Mouse (Mus musculus) forebrain, embryonic 16.5 days (tissue): ENCODE data around the gene Olfr221. TPM values are rescaled to one million over a fixed set of nuclear protein-coding genes. Genes with fewer than 3 reads are reported as not detected.

Experiments
- ATAC-seq: fragments of 200-750 bp; cut with Nextera tagmentation; 2 replicates; pipeline ENCODE4 v1.8.0; 2017; ENCODE audit warnings: mild to moderate bottlenecking, moderate library complexity
- H3K27ac ChIP-seq: fragments of 300-500 bp; sonication (generic); 2 replicates; pipeline ENCODE4 v1.5.1; 2014; ENCODE audit warnings: low read length, control low read depth
- H3K27me3 ChIP-seq: fragments of 300-500 bp; sonication (generic); replicated peaks from 2 replicates; pipeline ENCODE4 v1.6.1; 2014; ENCODE audit warnings: low read length; ENCODE audit not compliant: control insufficient read depth, insufficient read depth
- H3K36me3 ChIP-seq: fragments of 300-500 bp; sonication (generic); 2 replicates; pipeline ENCODE4 v1.6.1; 2014; ENCODE audit not compliant: control insufficient read depth, insufficient read depth
- H3K4me1 ChIP-seq: fragments of 300-500 bp; sonication (generic); replicated peaks from 2 replicates; pipeline ENCODE4 v1.6.1; 2014; ENCODE audit warnings: low read length; ENCODE audit not compliant: control insufficient read depth, insufficient read depth
- H3K4me2 ChIP-seq: fragments of 300-500 bp; sonication (generic); 2 replicates; pipeline ENCODE4 v1.6.1; 2014; ENCODE audit warnings: mild to moderate bottlenecking, low read length, control low read depth
- H3K4me3 ChIP-seq: fragments of 300-500 bp; sonication (generic); replicated peaks from 2 replicates; pipeline ENCODE4 v1.5.1; 2014; ENCODE audit warnings: mild to moderate bottlenecking, low read length, control low read depth
- H3K9ac ChIP-seq: fragments of 300-500 bp; sonication (generic); replicated peaks from 2 replicates; pipeline ENCODE4 v1.6.1; 2014; ENCODE audit warnings: low read depth, low read length, control low read depth
- H3K9me3 ChIP-seq: fragments of 300-500 bp; sonication (generic); 2 replicates; pipeline ENCODE4 v1.6.1; 2016; ENCODE audit warnings: low read length; ENCODE audit not compliant: control insufficient read depth
- WGBS: fragments of 180-500 bp; shearing (Covaris S2); extraction: QIAGEN DNeasy Blood & Tissue Kit; methylation state at CpG from one replicate; pipeline ENCODE4 v1.1.7; 2014; 5-methylcytosine and 5-hydroxymethylcytosine counted together
- polyA plus RNA-seq: library from polyadenylated mRNA; unstranded; fragments of >200 nt; fragmentation: Nextera tagmentation; extraction: Ambion mirVana; gene quantifications from 2 replicates; pipeline ENCODE4 v1.2.1, GENCODE M21; 2015

Olfr221 gene
- polyA plus RNA-seq, 1 experiment from 2014 or later, result not detected

GRCm38 (mm10) chr14:52044901-52045678 is 2.8 kb upstream of the Olfr221 start:
- H3K4me3 ChIP-seq, result no peak overlapping the region
- H3K27me3 ChIP-seq, result no peaks in the 10 kb centered on the region
- H3K4me2 ChIP-seq, result no peak overlapping the region
- no peaks in the 10 kb centered on the region for H3K9me3 ChIP-seq
- peaks cover 9% of the 10 kb centered on the region for H3K4me1 ChIP-seq
- H3K27ac ChIP-seq, result no peak overlapping the region
- WGBS, result 11% methylated on average over 8 of the region's 8 CpGs
- no peak overlapping the region for H3K9ac ChIP-seq
- ATAC-seq, result peak; percentile 55
- no peaks in the 10 kb centered on the region for H3K36me3 ChIP-seq

- Histone ChIP-seq H3K36me3 (no peaks in the 10 kb centered on the region), H3K9me3 (no peaks in the 10 kb centered on the region), H3K27me3 (no peaks in the 10 kb centered on the region), H3K4me1 (peaks cover 9% of the 10 kb centered on the region), H3K9ac (no peak overlapping the region), H3K4me2 (no peak overlapping the region), H3K27ac (no peak overlapping the region), H3K4me3 (no peak overlapping the region)
- WGBS, result 52% methylated on average over 6 of the region's 6 CpGs
- no peak for ATAC-seq
Measured at GRCm38 (mm10) chr14:52043446-52043845, 1.2 kb upstream of the Olfr221 start.

- 91% methylated on average over 5 of the region's 5 CpGs for WGBS
- no peaks in the 10 kb centered on the region for H3K27me3 ChIP-seq
- no peak overlapping the region for H3K4me2 ChIP-seq
- ATAC-seq, result no peak
- no peak overlapping the region for H3K9ac ChIP-seq
- H3K9me3 ChIP-seq, result no peaks in the 10 kb centered on the region
- no peaks in the 10 kb centered on the region for H3K4me1 ChIP-seq
- no peak overlapping the region for H3K27ac ChIP-seq
- H3K36me3 ChIP-seq, result no peaks in the 10 kb centered on the region
- no peak overlapping the region for H3K4me3 ChIP-seq
Measured at GRCm38 (mm10) chr14:52039332-52039731, 2.9 kb downstream of the Olfr221 start.

GRCm38 (mm10) chr14:52035926-52036325 is 6.3 kb downstream of the Olfr221 start:
- Histone ChIP-seq H3K27me3 (no peaks in the 10 kb centered on the region), H3K4me3 (no peak overlapping the region), H3K4me1 (no peaks in the 10 kb centered on the region), H3K9ac (no peak overlapping the region), H3K9me3 (no peaks in the 10 kb centered on the region), H3K27ac (no peak overlapping the region), H3K4me2 (no peak overlapping the region), H3K36me3 (no peaks in the 10 kb centered on the region)
- 94% methylated on average over 6 of the region's 6 CpGs for WGBS
- no peak for ATAC-seq

- H3K27ac ChIP-seq, result no peak overlapping the region
- H3K9ac ChIP-seq, result no peak overlapping the region
- no peaks in the 10 kb centered on the region for H3K36me3 ChIP-seq
- H3K4me3 ChIP-seq, result no peak overlapping the region
- WGBS, result 72% methylated on average over 4 of the region's 4 CpGs
- no peaks in the 10 kb centered on the region for H3K9me3 ChIP-seq
- 0 out of 2 replicates have a peak, but pooled peaks have one; percentile 27 for ATAC-seq
- no peak overlapping the region for H3K4me2 ChIP-seq
- no peaks in the 10 kb centered on the region for H3K27me3 ChIP-seq
- peaks cover 12% of the 10 kb centered on the region for H3K4me1 ChIP-seq
Measured at GRCm38 (mm10) chr14:52026342-52026741, 15.9 kb downstream of the Olfr221 start.

DNA sequence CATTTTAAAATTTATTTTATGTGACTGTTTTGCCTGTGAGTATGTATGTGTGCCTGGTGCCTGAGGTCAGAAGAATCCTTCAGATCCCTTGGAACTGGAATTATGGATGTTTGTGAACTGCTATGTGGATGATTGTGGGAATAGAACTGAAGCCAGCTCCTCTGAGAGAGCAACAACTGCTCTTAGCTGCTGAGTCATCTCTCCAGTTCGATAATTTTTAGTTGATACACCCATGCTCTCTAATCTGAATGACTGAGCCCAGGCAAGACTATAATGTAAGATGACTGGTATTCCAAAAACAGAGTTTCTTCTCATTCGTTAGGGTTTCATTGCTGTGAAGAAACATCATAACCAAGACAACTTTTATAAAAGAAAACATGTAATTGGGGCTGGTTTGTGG is 18.1 kb downstream of the Olfr221 start:
- 84% methylated on average over 2 of the region's 2 CpGs for WGBS
- Histone ChIP-seq H3K27ac (no peak overlapping the region), H3K9me3 (no peaks in the 10 kb centered on the region)

GRCm38 (mm10) chr14:52022709-52023459 is 19.4 kb downstream of the Olfr221 start:
- Histone ChIP-seq H3K9ac (peak overlapping the region; percentile 26), H3K4me1 (peaks cover 20% of the 10 kb centered on the region), H3K9me3 (no peaks in the 10 kb centered on the region), H3K4me2 (peak overlapping the region; percentile 55), H3K27me3 (no peaks in the 10 kb centered on the region), H3K27ac (peak overlapping the region; percentile 42; the same call in 1 of the 2 replicates), H3K4me3 (peak overlapping the region; percentile 21; the same call in 1 of the 2 replicates), H3K36me3 (no peaks in the 10 kb centered on the region)
- WGBS, result 3% methylated on average over 23 of the region's 23 CpGs
- ATAC-seq, result no peak

More for the DNA sequence above, 18.1 kb downstream of the Olfr221 start:
- Histone ChIP-seq H3K4me2 (no peak overlapping the region), H3K27me3 (no peaks in the 10 kb centered on the region), H3K36me3 (no peaks in the 10 kb centered on the region), H3K4me3 (no peak overlapping the region), H3K9ac (no peak overlapping the region), H3K4me1 (peaks cover 13% of the 10 kb centered on the region)
- no peak for ATAC-seq

DNA sequence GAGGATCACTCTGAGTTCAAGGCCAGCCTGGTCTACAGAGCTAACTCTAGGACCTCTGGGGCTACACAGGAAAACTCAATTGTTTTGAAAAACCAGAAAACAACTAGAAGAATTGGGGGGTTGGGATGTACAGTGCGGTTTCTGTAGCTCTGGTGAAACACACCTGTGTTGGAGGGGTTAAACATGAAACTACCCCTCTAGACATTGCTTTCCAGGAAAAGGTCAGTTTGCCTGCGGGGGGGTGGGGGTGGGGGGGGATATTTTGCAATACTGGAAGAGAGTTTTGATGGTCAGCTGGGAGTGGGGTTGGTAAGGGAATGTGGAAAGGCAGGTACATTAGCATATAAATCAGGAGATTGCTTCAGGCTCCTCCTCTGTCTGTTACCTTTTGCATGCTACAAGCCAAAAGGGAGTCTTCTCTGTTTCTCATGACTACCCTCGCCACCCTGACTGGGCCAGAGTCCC is 20.0 kb downstream of the Olfr221 start:
- H3K27me3 ChIP-seq, result no peaks in the 10 kb centered on the region
- H3K36me3 ChIP-seq, result no peaks in the 10 kb centered on the region
- no peak for ATAC-seq
- no peak overlapping the region for H3K27ac ChIP-seq
- no peaks in the 10 kb centered on the region for H3K9me3 ChIP-seq
- no peak overlapping the region for H3K4me3 ChIP-seq
- WGBS, result 67% methylated on average over 3 of the region's 3 CpGs
- peaks cover 20% of the 10 kb centered on the region for H3K4me1 ChIP-seq
- no peak overlapping the region; the same call in 1 of the 2 replicates for H3K4me2 ChIP-seq
- H3K9ac ChIP-seq, result no peak overlapping the region

DNA sequence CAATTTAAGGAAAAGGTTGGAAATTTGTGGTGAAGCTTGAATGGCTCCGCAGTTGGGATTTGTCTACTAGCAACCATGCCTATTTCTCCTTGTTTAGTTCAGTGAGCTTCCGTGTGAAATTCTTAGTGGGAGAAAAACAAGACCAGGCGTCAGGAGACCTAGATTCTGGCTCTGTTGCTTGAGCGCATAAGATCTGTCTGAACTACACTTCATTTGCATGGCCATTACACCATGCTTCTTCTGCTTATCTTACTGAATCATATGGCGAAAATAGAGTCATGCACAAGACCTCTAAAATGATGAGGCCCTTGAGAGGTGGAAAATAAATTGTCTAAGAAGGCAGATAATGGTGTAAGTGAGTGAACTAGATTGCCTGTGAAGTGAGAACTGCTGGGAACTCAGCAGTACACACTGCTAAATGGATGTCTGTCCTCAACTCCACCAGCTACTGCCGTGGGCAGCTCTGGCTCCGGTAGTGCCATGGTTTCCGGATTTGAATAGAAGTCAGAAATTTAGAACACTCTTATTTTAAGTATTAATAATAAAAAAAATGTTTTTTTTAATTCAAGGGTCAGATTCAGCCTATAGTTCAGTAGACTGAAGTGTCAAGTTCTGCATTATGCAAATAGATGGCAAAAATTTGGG is 20.6 kb downstream of the Olfr221 start:
- 92% methylated on average over 8 of the region's 8 CpGs for WGBS
- Histone ChIP-seq H3K4me3 (no peak overlapping the region), H3K9ac (no peak overlapping the region), H3K36me3 (no peaks in the 10 kb centered on the region), H3K4me2 (no peak overlapping the region), H3K9me3 (no peaks in the 10 kb centered on the region), H3K4me1 (peaks cover 20% of the 10 kb centered on the region), H3K27ac (no peak overlapping the region), H3K27me3 (no peaks in the 10 kb centered on the region)
- no peak for ATAC-seq
